Mouse (Mus musculus) G1E (cell line): ENCODE measurements around the gene Rhod. TPM values are rescaled to one million over a fixed set of nuclear protein-coding genes. Genes with fewer than 3 reads are reported as not detected.
"Not testable (repeated sequence)": the region's sequence is repeated elsewhere in the genome, so short reads cannot be mapped to it uniquely, and the experiment has no call there.

Experiments
- ATAC-seq: 2 replicates; pipeline ENCODE4 v1.8.0; 2016; ENCODE audit warnings: mild to moderate bottlenecking; ENCODE audit not compliant: insufficient number of reproducible peaks, poor library complexity, low FRiP score, severe bottlenecking; ENCODE audit errors: extremely low read depth
- DNase-seq: peaks from one replicate; pipeline ENCODE4 v3.0.0; 2012; ENCODE audit warnings: low spot score
- H3K27me3 ChIP-seq: 2 replicates; pipeline ENCODE4 v1.6.1; 2012; ENCODE audit warnings: mild to moderate bottlenecking, low read length, inconsistent platforms; ENCODE audit not compliant: insufficient read depth
- H3K36me3 ChIP-seq: replicated peaks from 2 replicates; pipeline ENCODE3; 2012; ENCODE audit warnings: mild to moderate bottlenecking, inconsistent platforms
- H3K4me1 ChIP-seq: 2 replicates; pipeline ENCODE4 v1.6.1; 2012; ENCODE audit warnings: low read depth, low read length, inconsistent platforms, mixed read lengths; ENCODE audit not compliant: insufficient read depth
- H3K4me3 ChIP-seq: 2 replicates; pipeline ENCODE4 v1.5.1; 2012; ENCODE audit warnings: low read depth, mild to moderate bottlenecking, inconsistent platforms, low read length, moderate library complexity, mixed read lengths
- H3K9me3 ChIP-seq: replicated peaks from 2 replicates; pipeline ENCODE4 v1.6.1; 2012; ENCODE audit warnings: inconsistent platforms
- CTCF ChIP-seq: IDR thresholded peaks from 2 replicates; pipeline ENCODE4 v1.5.1; 2012; ENCODE audit warnings: low read depth, low read length, inconsistent platforms, mixed read lengths
- GATA1 ChIP-seq: IDR thresholded peaks from 2 replicates; pipeline ENCODE4 v1.6.1; 2012; ENCODE audit warnings: borderline replicate concordance, low read length, inconsistent platforms, mixed read lengths
- GATA2 ChIP-seq: IDR thresholded peaks from 2 replicates; pipeline ENCODE4 v1.6.1; 2012; ENCODE audit warnings: low read depth, low read length, inconsistent platforms, borderline replicate concordance
- POLR2AphosphoS5 ChIP-seq: IDR thresholded peaks from 2 replicates; pipeline ENCODE4 v1.6.1; 2012; ENCODE audit warnings: low read depth, low read length, inconsistent platforms; ENCODE audit not compliant: insufficient replicate concordance
- TAL1 ChIP-seq: conservative IDR thresholded peaks from 2 replicates; pipeline ENCODE4 v1.6.1; 2012; ENCODE audit warnings: low read depth, low read length, inconsistent platforms, mixed read lengths
- polyA plus RNA-seq: library from polyadenylated mRNA; stranded (reverse); fragments of >175 nt; gene quantifications from 2 replicates; pipeline ENCODE4 v1.2.3, GENCODE M21; 2012
- total RNA-seq, 2 experiments: library from RNA; stranded (forward) in 1 of 2; stranded (reverse) in 1 of 2; fragments of 200-1000 nt in 1 of 2; fragments of >200 nt in 1 of 2; fragmentation: Nextera tagmentation in 1 of 2; gene quantifications; 2 replicates each; pipeline ENCODE4 v1.2.3; 2014 to 2017

Gene Rhod
- total and polyA plus RNA-seq, 3 experiments: 1.6 to 6.0 (median 2.0) TPM

GRCm38 (mm10) chr19:4468363-4468762 is 29.1 kb upstream of the Rhod start:
- TF ChIP-seq CTCF (peak; percentile 42), GATA2 (no peak)
- DNase-seq (no peak), ATAC-seq (no peak)
- Histone ChIP-seq H3K36me3 (no peaks in the 10 kb centered on the region), H3K9me3 (no peaks in the 10 kb centered on the region), H3K4me1 (0 out of 2 replicates have a peak, but pooled peaks cover 2% of the 10 kb centered on the region), H3K4me3 (no peak overlapping the region), H3K27me3 (peaks cover 33% of the 10 kb centered on the region)

DNA sequence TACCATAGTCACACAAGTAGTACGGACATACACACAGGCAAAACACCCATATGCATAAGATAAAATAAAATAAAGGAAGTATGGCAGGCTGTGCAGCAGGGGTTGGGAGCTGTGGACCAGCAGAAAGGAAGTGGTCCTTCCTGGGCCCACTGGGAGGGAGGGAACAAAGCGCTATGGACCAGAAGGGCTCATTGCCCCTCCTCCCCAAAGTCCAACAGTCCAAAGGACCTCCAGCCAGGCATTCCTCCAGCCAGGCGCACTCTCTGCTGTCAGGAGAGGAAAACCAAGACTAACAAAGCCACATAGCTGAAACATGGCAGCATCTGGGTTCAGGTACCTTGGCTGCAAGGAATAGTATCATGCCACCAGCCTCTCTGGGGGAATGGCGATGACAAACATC is 25.4 kb upstream of the Rhod start:
- H3K36me3 ChIP-seq: no peaks in the 10 kb centered on the region
- no peak overlapping the region for H3K4me3 ChIP-seq
- peaks cover 26% of the 10 kb centered on the region for H3K27me3 ChIP-seq
- ATAC-seq (no peak), DNase-seq (no peak)
- H3K4me1 ChIP-seq: peaks cover 4% of the 10 kb centered on the region; the same call in 1 of the 2 replicates
- no peaks in the 10 kb centered on the region; the same call in 1 of the 2 replicates for H3K9me3 ChIP-seq
- TF ChIP-seq CTCF: no peak
- no peak for TF ChIP-seq GATA2
- TF ChIP-seq TAL1: no peak
- TF ChIP-seq GATA1: no peak
- TF ChIP-seq POLR2AphosphoS5: no peak

- no peaks in the 10 kb centered on the region for H3K36me3 ChIP-seq
- TF ChIP-seq GATA2: no peak
- TF ChIP-seq CTCF: no peak
- no peak for TF ChIP-seq POLR2AphosphoS5
- TF ChIP-seq GATA1: no peak
- TF ChIP-seq TAL1: no peak
- H3K4me1 ChIP-seq: peaks cover 4% of the 10 kb centered on the region; the same call in 1 of the 2 replicates
- H3K9me3 ChIP-seq: no peaks in the 10 kb centered on the region; the same call in 1 of the 2 replicates
- H3K4me3 ChIP-seq: no peak overlapping the region
- DNase-seq (no peak), ATAC-seq (no peak)
- H3K27me3 ChIP-seq: peaks cover 19% of the 10 kb centered on the region
These were observed 22.7 kb upstream of the Rhod start for GRCm38 (mm10) chr19:4461981-4462380.

- TF ChIP-seq TAL1 (no peak), CTCF (peak; percentile 73)
- no peaks in the 10 kb centered on the region for H3K9me3 ChIP-seq
- ATAC-seq (no peak), DNase-seq (peak; percentile 36)
- no peaks in the 10 kb centered on the region for H3K36me3 ChIP-seq
- H3K4me3 ChIP-seq: no peak overlapping the region
- peaks cover 20% of the 10 kb centered on the region for H3K27me3 ChIP-seq
- H3K4me1 ChIP-seq: no peaks in the 10 kb centered on the region
These were observed 17.0 kb upstream of the Rhod start for GRCm38 (mm10) chr19:4456227-4456626.

GRCm38 (mm10) chr19:4455071-4455800 is 16.0 kb upstream of the Rhod start:
- DNase-seq: no peak
- TF ChIP-seq POLR2AphosphoS5 (no peak), CTCF (no peak)
- Histone ChIP-seq H3K36me3 (no peaks in the 10 kb centered on the region), H3K9me3 (no peaks in the 10 kb centered on the region), H3K4me3 (no peak overlapping the region), H3K4me1 (no peaks in the 10 kb centered on the region), H3K27me3 (peaks cover 22% of the 10 kb centered on the region; the same call in 1 of the 2 replicates)
- ATAC-seq: no peak

DNA sequence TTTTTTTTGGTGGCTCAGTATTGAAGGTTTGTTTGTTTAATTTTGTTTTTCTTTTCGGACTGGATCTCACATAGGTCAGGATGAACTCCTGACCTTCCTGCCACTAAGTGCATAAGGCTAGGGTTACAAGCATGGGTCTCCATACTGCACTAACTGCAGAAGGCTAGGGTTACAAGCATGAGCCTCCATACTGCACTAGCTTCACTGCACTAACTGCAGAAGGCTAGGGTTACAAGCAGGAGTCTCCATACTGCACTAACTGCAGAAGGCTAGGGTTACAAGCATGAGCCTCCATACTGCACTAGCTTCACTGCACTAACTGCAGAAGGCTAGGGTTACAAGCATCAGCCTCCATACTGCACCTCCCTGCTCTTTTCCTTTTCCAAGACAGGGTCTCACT is 14.8 kb upstream of the Rhod start:
- DNase-seq, H3K9me3 ChIP-seq, H3K4me1 ChIP-seq, ATAC-seq, H3K4me3 ChIP-seq, H3K36me3 ChIP-seq: not testable (repeated sequence)
- H3K27me3 ChIP-seq: peaks cover 22% of the 10 kb centered on the region; the same call in 1 of the 2 replicates

GRCm38 (mm10) chr19:4452525-4452924 is 13.3 kb upstream of the Rhod start:
- DNase-seq (no peak), ATAC-seq (no peak)
- TF ChIP-seq TAL1: no peak
- no peak for TF ChIP-seq GATA2
- no peak for TF ChIP-seq GATA1
- TF ChIP-seq POLR2AphosphoS5: no peak
- H3K4me3 ChIP-seq: no peak overlapping the region
- no peaks in the 10 kb centered on the region for H3K36me3 ChIP-seq
- no peaks in the 10 kb centered on the region for H3K9me3 ChIP-seq
- H3K4me1 ChIP-seq: no peaks in the 10 kb centered on the region
- H3K27me3 ChIP-seq: peaks cover 24% of the 10 kb centered on the region; the same call in 1 of the 2 replicates
